Mouse (Mus musculus) stomach, postnatal 0 days (tissue): ENCODE measurements around the gene Rcan1. TPM values are rescaled to one million over a fixed set of nuclear protein-coding genes. Genes with fewer than 3 reads are reported as not detected.
A peak's percentile ranks its signal among the peaks of the same experiment; 100 is the strongest.
"Not testable (repeated sequence)": the region's sequence is repeated elsewhere in the genome, so short reads cannot be mapped to it uniquely, and the experiment has no call there.

Experiments used
- ATAC-seq: fragments of 200-750 bp; cut with Nextera tagmentation; 2 replicates; pipeline ENCODE4 v1.8.0; 2017; ENCODE audit not compliant: low FRiP score, low TSS enrichment
- DNase-seq: peaks from one replicate; pipeline ENCODE4 v3.0.0-alpha.2; 2016; ENCODE audit warnings: low spot score
- H3K27ac ChIP-seq: fragments of 300-500 bp; sonication (generic); replicated peaks from 2 replicates; pipeline ENCODE4 v1.5.1; 2014; ENCODE audit warnings: mild to moderate bottlenecking, control low read depth
- H3K27me3 ChIP-seq: fragments of 300-500 bp; sonication (generic); 2 replicates; pipeline ENCODE4 v1.6.1; 2014; ENCODE audit warnings: low read length; ENCODE audit not compliant: control insufficient read depth, insufficient read depth
- H3K36me3 ChIP-seq: fragments of 300-500 bp; sonication (generic); 2 replicates; pipeline ENCODE4 v1.6.1; 2014; ENCODE audit warnings: low read length, mixed read lengths; ENCODE audit not compliant: control insufficient read depth, insufficient read depth
- H3K4me1 ChIP-seq: fragments of 300-500 bp; sonication (generic); replicated peaks from 2 replicates; pipeline ENCODE4 v1.6.1; 2014; ENCODE audit warnings: antibody characterized with exemption; ENCODE audit not compliant: control insufficient read depth, insufficient read depth
- H3K4me2 ChIP-seq: fragments of 300-500 bp; sonication (generic); replicated peaks from 2 replicates; pipeline ENCODE4 v1.6.1; 2014; ENCODE audit warnings: low read depth, mild to moderate bottlenecking, control low read depth, moderate library complexity
- H3K4me3 ChIP-seq: fragments of 300-500 bp; sonication (generic); 2 replicates; pipeline ENCODE4 v1.5.1; 2014; ENCODE audit warnings: low read depth, low read length, control low read depth
- H3K9ac ChIP-seq: fragments of 300-500 bp; sonication (generic); 2 replicates; pipeline ENCODE4 v1.6.1; 2014; ENCODE audit warnings: mild to moderate bottlenecking, low read length, control low read depth, mixed read lengths
- H3K9me3 ChIP-seq: fragments of 300-500 bp; sonication (generic); 2 replicates; pipeline ENCODE4 v1.6.1; 2016; ENCODE audit warnings: low read length; ENCODE audit not compliant: control insufficient read depth
- CTCF ChIP-seq: IDR thresholded peaks from 2 replicates; pipeline ENCODE4 v1.5.1; 2016; ENCODE audit warnings: antibody characterized with exemption, low read depth, mild to moderate bottlenecking, moderate library complexity
- EP300 ChIP-seq: optimal IDR thresholded peaks from 2 replicates; pipeline ENCODE3; 2016; ENCODE audit warnings: antibody characterized with exemption
- WGBS: fragments of 180-500 bp; shearing (Covaris S2); extraction: QIAGEN DNeasy Blood & Tissue Kit; methylation state at CpG from one replicate; pipeline ENCODE4 v1.1.7; 2014; 5-methylcytosine and 5-hydroxymethylcytosine counted together
- polyA plus RNA-seq: library from polyadenylated mRNA; unstranded; fragments of >200 nt; fragmentation: Nextera tagmentation; extraction: Ambion mirVana; gene quantifications from 2 replicates; pipeline ENCODE4 v1.2.1, GENCODE M21; 2015

Gene Rcan1
- polyA plus RNA-seq, 1 experiment from 2014 or later = 24.8 TPM

DNA sequence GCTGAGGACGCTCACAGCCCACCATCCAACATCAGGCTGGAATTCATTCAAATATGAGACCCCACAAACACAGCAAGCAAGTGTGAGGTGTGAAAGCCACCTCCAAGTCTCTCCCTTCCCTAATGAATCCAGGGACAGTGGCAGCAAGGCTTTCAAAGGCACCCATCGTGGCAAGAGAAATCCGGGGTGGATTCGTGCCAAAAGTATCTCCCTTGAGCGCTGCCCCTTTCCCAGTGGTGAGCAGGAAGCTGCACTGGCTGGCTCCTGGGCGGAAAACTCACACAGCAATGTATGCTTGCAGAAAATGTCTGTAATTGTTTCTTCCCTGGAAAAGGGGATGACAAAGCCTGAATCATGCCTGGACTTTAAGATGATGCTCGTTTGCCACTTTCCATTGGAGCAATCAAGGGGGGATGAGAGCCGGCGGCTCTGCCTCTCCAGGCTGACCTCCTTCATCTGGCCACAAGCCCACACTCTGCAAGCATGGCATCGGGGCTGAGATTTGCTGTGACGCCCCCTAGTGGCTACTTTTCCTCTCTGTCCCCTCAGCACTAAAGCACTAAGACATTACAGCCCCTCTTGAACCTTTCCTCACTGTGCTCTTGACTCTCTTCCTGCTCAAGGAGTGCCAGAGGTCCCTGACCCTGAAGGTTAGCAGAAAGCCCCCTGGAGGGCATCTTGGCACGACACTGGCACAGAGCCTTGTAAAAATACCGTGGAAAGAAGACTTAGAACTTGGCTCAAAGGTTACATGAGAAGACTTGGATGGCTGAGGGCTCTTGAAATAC, 49.3 kb downstream of the Rcan1 start:
- Histone ChIP-seq H3K27me3 (no peaks in the 10 kb centered on the region), H3K27ac (no peak overlapping the region), H3K9ac (no peak overlapping the region), H3K9me3 (no peaks in the 10 kb centered on the region), H3K36me3 (no peaks in the 10 kb centered on the region), H3K4me2 (no peak overlapping the region), H3K4me3 (no peak overlapping the region), H3K4me1 (no peaks in the 10 kb centered on the region)
- WGBS = 66% methylated on average over 13 of the region's 13 CpGs
- TF ChIP-seq CTCF (peak; percentile 57), EP300 (no peak)
- DNase-seq (no peak), ATAC-seq (no peak)

DNA sequence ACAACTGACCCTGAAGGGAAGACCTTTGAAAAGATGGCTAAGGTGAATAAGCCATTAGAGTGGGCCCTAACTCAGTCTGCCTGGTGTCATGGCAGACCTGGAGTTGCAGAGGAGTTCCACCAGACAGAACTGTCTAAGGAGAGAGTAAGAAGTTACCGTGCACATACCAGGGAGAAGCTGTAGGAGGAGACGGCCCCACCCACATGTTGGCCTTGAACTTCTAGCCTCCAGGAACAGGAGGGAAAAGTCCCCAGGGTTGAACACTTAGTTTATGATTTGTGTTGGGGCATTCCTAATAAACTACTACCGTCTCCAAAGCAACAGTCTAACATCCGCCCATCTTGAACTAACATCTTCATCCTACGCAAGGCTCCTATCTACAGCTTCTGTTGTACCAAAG, 50.0 kb downstream of the Rcan1 start:
- H3K36me3 ChIP-seq = no peaks in the 10 kb centered on the region
- H3K27me3 ChIP-seq = no peaks in the 10 kb centered on the region
- H3K4me2 ChIP-seq = no peak overlapping the region
- H3K9me3 ChIP-seq = no peaks in the 10 kb centered on the region
- no peak overlapping the region for H3K4me3 ChIP-seq
- no peak overlapping the region for H3K27ac ChIP-seq
- ATAC-seq (no peak), DNase-seq (no peak)
- TF ChIP-seq EP300 (no peak), CTCF (no peak)
- H3K9ac ChIP-seq = no peak overlapping the region
- WGBS = 95% methylated on average over 5 of the region's 5 CpGs
- H3K4me1 ChIP-seq = no peaks in the 10 kb centered on the region

DNA sequence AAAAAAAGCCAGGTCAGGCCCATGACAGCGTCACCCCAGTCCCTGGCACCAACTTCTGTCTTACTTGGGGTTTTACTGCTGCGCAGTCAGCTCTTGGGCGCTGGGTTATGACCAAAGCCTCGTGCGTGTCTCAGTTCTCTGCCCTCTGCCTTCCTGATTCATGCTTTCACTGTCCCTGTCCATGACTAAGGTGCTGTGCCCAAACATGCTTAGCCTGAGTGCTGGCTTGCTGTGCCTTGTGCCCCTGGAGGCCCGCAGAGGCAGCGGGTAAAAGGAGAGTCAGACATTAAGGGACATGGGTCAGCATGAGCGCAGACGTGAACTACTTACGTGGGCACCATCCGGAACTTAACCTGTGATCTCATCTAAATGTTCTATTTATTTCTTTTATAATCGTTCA, 51.6 kb downstream of the Rcan1 start:
- Histone ChIP-seq H3K27me3 (no peaks in the 10 kb centered on the region), H3K9ac (no peak overlapping the region), H3K9me3 (no peaks in the 10 kb centered on the region), H3K4me3 (no peak overlapping the region), H3K4me1 (no peaks in the 10 kb centered on the region), H3K36me3 (no peaks in the 10 kb centered on the region), H3K4me2 (no peak overlapping the region), H3K27ac (no peak overlapping the region)
- 82% methylated on average over 12 of the region's 12 CpGs for WGBS
- DNase-seq (no peak), ATAC-seq (no peak)
- no peak for TF ChIP-seq EP300
- TF ChIP-seq CTCF = 0 out of 2 replicates have a peak, but pooled peaks have one; percentile 13

GRCm38 (mm10) chr16:92417267-92417666, 53.4 kb downstream of the Rcan1 start:
- Histone ChIP-seq H3K9me3 (no peaks in the 10 kb centered on the region), H3K9ac (no peak overlapping the region), H3K4me3 (no peak overlapping the region), H3K4me1 (no peaks in the 10 kb centered on the region), H3K4me2 (no peak overlapping the region), H3K27me3 (no peaks in the 10 kb centered on the region), H3K36me3 (no peaks in the 10 kb centered on the region), H3K27ac (no peak overlapping the region)
- DNase-seq = no peak
- WGBS = 77% methylated on average over 2 of the region's 2 CpGs
- TF ChIP-seq CTCF = no peak
- no peak for TF ChIP-seq EP300
- ATAC-seq = no peak

DNA sequence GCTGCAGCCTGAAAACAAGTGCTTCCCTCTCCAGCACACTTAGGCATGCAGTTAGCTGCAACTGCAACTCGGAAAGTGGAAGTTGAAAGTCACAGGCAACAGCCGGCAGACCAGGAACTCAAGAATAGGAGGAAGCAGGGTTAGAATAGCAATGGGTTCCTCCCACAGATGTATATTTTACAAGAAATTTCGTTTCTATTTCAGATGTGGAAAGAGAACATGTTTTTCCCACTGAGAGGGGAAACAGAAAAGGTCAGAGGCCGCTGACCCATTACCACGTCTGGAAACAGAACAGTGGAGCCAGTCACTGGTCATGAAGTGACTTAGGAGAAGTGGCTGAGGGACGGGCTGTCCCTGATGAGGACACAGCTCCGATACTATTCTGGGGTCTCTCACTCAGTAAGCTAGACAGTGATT, 55.0 kb downstream of the Rcan1 start:
- H3K4me2 ChIP-seq = no peak overlapping the region
- H3K4me3 ChIP-seq = no peak overlapping the region
- H3K9ac ChIP-seq = no peak overlapping the region
- H3K36me3 ChIP-seq = no peaks in the 10 kb centered on the region
- ATAC-seq (no peak), DNase-seq (no peak)
- H3K27ac ChIP-seq = 0 out of 2 replicates have a peak overlapping the region, but pooled peaks have one; percentile 9
- WGBS = 61% methylated on average over 7 of the region's 7 CpGs
- no peaks in the 10 kb centered on the region for H3K27me3 ChIP-seq
- H3K9me3 ChIP-seq = no peaks in the 10 kb centered on the region
- TF ChIP-seq EP300 (no peak), CTCF (no peak)
- no peaks in the 10 kb centered on the region for H3K4me1 ChIP-seq

GRCm38 (mm10) chr16:92415038-92415437, 55.6 kb downstream of the Rcan1 start:
- not testable (repeated sequence) for H3K36me3 ChIP-seq, H3K9ac ChIP-seq, H3K27me3 ChIP-seq, H3K27ac ChIP-seq, H3K4me3 ChIP-seq, H3K4me1 ChIP-seq, DNase-seq, H3K9me3 ChIP-seq, ATAC-seq, H3K4me2 ChIP-seq
- 76% methylated on average over 6 of the region's 6 CpGs for WGBS
